37 mouse cellular contexts compared by ENCODE assay signal in the genomic region with DNA sequence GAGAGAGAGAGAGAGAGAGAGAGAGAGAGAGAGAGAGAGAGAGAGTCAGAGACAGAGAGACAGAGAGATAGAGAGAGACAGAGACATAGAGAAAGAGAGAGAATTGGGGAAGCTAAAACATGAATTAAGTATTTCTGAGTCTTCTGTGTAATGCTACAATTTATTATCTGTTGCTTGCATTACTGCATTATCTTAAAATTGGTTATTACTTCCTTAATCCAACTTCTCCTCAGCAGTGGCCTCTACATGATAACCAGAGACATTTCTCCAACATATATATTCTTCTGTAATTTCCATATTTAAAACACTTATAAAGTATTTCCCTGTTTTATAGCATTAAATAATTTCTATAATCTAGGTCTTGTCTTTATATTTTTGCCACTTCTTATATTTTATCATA. TPM values are rescaled to one million over a fixed set of nuclear protein-coding genes. Genes with fewer than 3 reads are reported as not detected.
"Had no signal": no experiment of that assay in that cellular context is flagged by ENCODE, and none has a peak within 500 bp of the region (broad histone marks: within the 10 kb centered on the region; RNA-seq: fewer than 3 reads in every experiment).

No protein-coding gene starts in this region.

- H3K9me3 ChIP-seq: embryonic facial prominence, embryonic 10.5 days; embryonic facial prominence, embryonic 12.5 days; embryonic facial prominence, embryonic 13.5 days; embryonic facial prominence, embryonic 15.5 days; forebrain, embryonic 10.5 days; forebrain, embryonic 12.5 days; forebrain, embryonic 13.5 days; forebrain, embryonic 15.5 days; heart, embryonic 10.5 days had no signal

- ATAC-seq: forebrain, embryonic 13.5 days; forebrain, embryonic 14.5 days; forebrain, embryonic 15.5 days; forebrain, embryonic 16.5 days; forebrain, postnatal 0 days had no signal

- H3K4me3 ChIP-seq: embryonic facial prominence, embryonic 10.5 days; embryonic facial prominence, embryonic 12.5 days; embryonic facial prominence, embryonic 13.5 days; embryonic facial prominence, embryonic 15.5 days; erythroblast, embryonic 14.5 days; forebrain, embryonic 10.5 days; forebrain, embryonic 12.5 days; forebrain, embryonic 13.5 days; forebrain, embryonic 15.5 days; gastrocnemius, adult 2 months; heart, adult 2 months; heart, embryonic 10.5 days had no signal

- H3K27ac ChIP-seq: embryonic facial prominence, embryonic 10.5 days; embryonic facial prominence, embryonic 12.5 days; embryonic facial prominence, embryonic 13.5 days; embryonic facial prominence, embryonic 15.5 days; forebrain, embryonic 10.5 days; forebrain, embryonic 12.5 days; forebrain, embryonic 13.5 days; forebrain, embryonic 15.5 days; gastrocnemius, adult 2 months; heart, adult 2 months; heart, embryonic 10.5 days had no signal

- H3K27me3 ChIP-seq: embryonic facial prominence, embryonic 12.5 days; embryonic facial prominence, embryonic 13.5 days; embryonic facial prominence, embryonic 15.5 days; forebrain, embryonic 12.5 days; forebrain, embryonic 13.5 days; forebrain, embryonic 15.5 days had no signal

- H3K4me1 ChIP-seq: embryonic facial prominence, embryonic 10.5 days; embryonic facial prominence, embryonic 12.5 days; embryonic facial prominence, embryonic 13.5 days; embryonic facial prominence, embryonic 15.5 days; forebrain, embryonic 10.5 days; forebrain, embryonic 12.5 days; forebrain, embryonic 13.5 days; forebrain, embryonic 15.5 days; heart, embryonic 10.5 days had no signal

- H3K9ac ChIP-seq: embryonic facial prominence, embryonic 12.5 days; embryonic facial prominence, embryonic 13.5 days; embryonic facial prominence, embryonic 15.5 days; forebrain, embryonic 12.5 days; forebrain, embryonic 13.5 days; forebrain, embryonic 15.5 days; forebrain, postnatal 0 days had no signal

- DNase-seq: cerebellum, adult 9-10 months; cerebellum, adult 9-11 months; cerebellum, postnatal 10 days; cerebellum, postnatal 14 days; cerebellum, postnatal 25 days; cerebellum, postnatal 36 days; embryo, embryonic 11 days; forebrain, postnatal 0 days; gastrocnemius, adult 2 months; gastrocnemius, postnatal 10 days; gastrocnemius, postnatal 14 days; gastrocnemius, postnatal 25 days; gastrocnemius, postnatal 36 days; heart, adult 11 months; heart, adult 18-20 months; heart, adult 2 months had no signal

- H3K36me3 ChIP-seq: embryonic facial prominence, embryonic 10.5 days; embryonic facial prominence, embryonic 12.5 days; embryonic facial prominence, embryonic 13.5 days; embryonic facial prominence, embryonic 15.5 days; forebrain, embryonic 10.5 days; forebrain, embryonic 12.5 days; forebrain, embryonic 15.5 days; heart, embryonic 10.5 days had no signal

RNA-seq across cellular contexts. Expression of a gene that starts 44.9 kb away (rescaled TPM):
- total RNA-seq: common myeloid progenitor, adult 5-6 weeks; gastrocnemius, adult 18-20 months; gastrocnemius, adult 2 months; gastrocnemius, adult 8-10 months; gastrocnemius, postnatal 10 days; gastrocnemius, postnatal 14 days; gastrocnemius, postnatal 25 days; gastrocnemius, postnatal 36 days; gastrocnemius, postnatal 4 days; granulocyte monocyte progenitor cell, adult 5-6 weeks; heart, adult 18-20 months; heart, adult 2 months; heart, adult 8-10 months had no signal
- polyA plus RNA-seq: embryonic facial prominence, embryonic 10.5 days; embryonic facial prominence, embryonic 11.5 days; embryonic facial prominence, embryonic 12.5 days; embryonic facial prominence, embryonic 13.5 days; embryonic facial prominence, embryonic 14.5 days; embryonic facial prominence, embryonic 15.5 days; erythroblast, embryonic 14.5 days; forebrain, embryonic 11.5 days; forebrain, embryonic 12.5 days; forebrain, embryonic 13.5 days; heart, adult 2 months; heart, embryonic 10.5 days had no signal
